Mouse (Mus musculus) forebrain, embryonic 12.5 days (tissue): ENCODE measurements around the gene Vamp8. TPM values are rescaled to one million over a fixed set of nuclear protein-coding genes. Genes with fewer than 3 reads are reported as not detected.
A peak's percentile ranks its signal among the peaks of the same experiment; 100 is the strongest.

ENCODE experiments used
- ATAC-seq: fragments of 200-750 bp; cut with Nextera tagmentation; 2 replicates; pipeline ENCODE4 v1.8.0; 2017; ENCODE audit warnings: moderate TSS enrichment; ENCODE audit not compliant: low FRiP score
- H3K27ac ChIP-seq: fragments of 300-500 bp; sonication (generic); 2 replicates; pipeline ENCODE4 v1.5.1; 2016; ENCODE audit warnings: mild to moderate bottlenecking
- H3K27me3 ChIP-seq: fragments of 300-500 bp; sonication (generic); 2 replicates; pipeline ENCODE4 v1.6.1; 2016; ENCODE audit warnings: mild to moderate bottlenecking
- H3K36me3 ChIP-seq: fragments of 300-500 bp; sonication (generic); replicated peaks from 2 replicates; pipeline ENCODE4 v1.6.1; 2016; ENCODE audit warnings: mild to moderate bottlenecking
- H3K4me1 ChIP-seq: fragments of 300-500 bp; sonication (generic); 2 replicates; pipeline ENCODE4 v1.6.1; 2016
- H3K4me2 ChIP-seq: fragments of 300-500 bp; sonication (generic); 2 replicates; pipeline ENCODE4 v1.6.1; 2016; ENCODE audit warnings: mild to moderate bottlenecking, moderate library complexity
- H3K4me3 ChIP-seq: fragments of 300-500 bp; sonication (generic); replicated peaks from 2 replicates; pipeline ENCODE4 v1.5.1; 2016; ENCODE audit warnings: mild to moderate bottlenecking
- H3K9ac ChIP-seq: fragments of 300-500 bp; sonication (generic); 2 replicates; pipeline ENCODE4 v1.6.1; 2016; ENCODE audit warnings: mild to moderate bottlenecking
- H3K9me3 ChIP-seq: fragments of 300-500 bp; sonication (generic); 2 replicates; pipeline ENCODE4 v1.6.1; 2016
- WGBS: fragments of 180-500 bp; shearing (Covaris S2); methylation state at CpG from one replicate; pipeline ENCODE4 v1.1.7; 2016; 5-methylcytosine and 5-hydroxymethylcytosine counted together
- polyA plus RNA-seq: library from polyadenylated mRNA; unstranded; fragments of >200 nt; fragmentation: Nextera tagmentation; extraction: Ambion mirVana; gene quantifications from 2 replicates; pipeline ENCODE4 v1.2.1, GENCODE M21; 2016

The Vamp8 gene
- polyA plus RNA-seq, 1 experiment from 2014 or later = 26.0 TPM

DNA sequence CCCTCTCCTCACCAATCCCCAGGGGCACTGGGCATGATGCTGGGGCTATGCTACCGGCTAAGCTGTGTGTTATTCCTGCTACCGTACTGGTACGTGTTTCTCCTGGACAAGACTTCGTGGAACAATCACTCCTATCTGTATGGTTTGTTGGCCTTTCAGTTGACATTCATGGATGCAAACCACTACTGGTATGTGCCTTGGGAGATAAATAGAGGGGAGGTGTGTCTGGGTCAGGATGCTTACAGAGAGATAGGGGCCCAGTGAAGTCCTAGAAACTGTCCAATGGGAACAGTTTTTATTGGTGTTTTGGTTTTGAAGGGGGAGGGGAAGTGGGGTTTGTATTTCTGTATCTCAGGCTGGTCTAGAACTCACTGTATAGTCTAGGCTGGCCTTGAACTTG lies 27.8 kb upstream of the Vamp8 start:
- no peaks in the 10 kb centered on the region for H3K27me3 ChIP-seq
- no peaks in the 10 kb centered on the region for H3K9me3 ChIP-seq
- H3K36me3 ChIP-seq = peaks cover 33% of the 10 kb centered on the region
- ATAC-seq = no peak
- no peak overlapping the region for H3K9ac ChIP-seq
- H3K27ac ChIP-seq = no peak overlapping the region
- 94% methylated on average over 4 of the region's 4 CpGs for WGBS
- no peak overlapping the region for H3K4me2 ChIP-seq
- peaks cover 18% of the 10 kb centered on the region for H3K4me1 ChIP-seq
- no peak overlapping the region for H3K4me3 ChIP-seq

DNA sequence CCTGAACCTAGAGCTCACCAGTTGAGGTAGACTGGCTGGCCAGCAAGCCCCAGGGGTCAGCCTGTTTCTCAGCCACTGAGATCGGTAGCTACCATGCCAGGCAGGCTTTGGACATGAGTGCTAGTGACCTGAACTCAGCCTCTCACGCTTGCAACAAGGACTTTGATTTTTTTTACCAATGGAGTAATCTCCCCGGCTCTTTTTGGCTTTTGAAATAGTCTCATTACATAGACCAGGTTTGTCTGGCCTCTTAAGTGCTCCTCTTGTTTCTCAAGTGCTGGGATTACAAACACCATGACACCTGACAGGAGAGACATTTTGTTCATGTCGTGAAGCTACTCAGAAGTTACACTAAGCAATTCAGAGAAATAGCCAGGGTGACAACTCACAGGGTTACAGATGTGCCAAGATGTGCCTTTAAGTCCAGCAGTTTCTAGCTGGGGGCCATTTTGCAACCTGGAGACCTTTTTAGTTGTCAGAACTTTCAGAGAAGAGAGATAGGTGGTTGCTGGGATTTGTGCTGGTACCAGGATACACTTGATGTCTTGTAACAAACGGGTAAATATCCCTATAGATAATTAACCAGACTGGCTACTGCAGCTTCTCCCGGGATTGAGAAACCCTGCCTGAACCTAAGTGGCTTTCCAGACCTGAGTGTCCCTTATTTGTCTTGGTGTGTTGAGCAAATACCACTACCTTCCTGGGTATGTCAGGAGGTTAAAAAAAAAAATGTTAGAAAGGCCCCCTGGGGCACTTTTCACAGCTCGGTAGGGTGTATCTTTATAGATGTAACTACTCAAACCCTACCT lies 25.7 kb upstream of the Vamp8 start:
- WGBS = 89% methylated on average over 7 of the region's 7 CpGs

DNA sequence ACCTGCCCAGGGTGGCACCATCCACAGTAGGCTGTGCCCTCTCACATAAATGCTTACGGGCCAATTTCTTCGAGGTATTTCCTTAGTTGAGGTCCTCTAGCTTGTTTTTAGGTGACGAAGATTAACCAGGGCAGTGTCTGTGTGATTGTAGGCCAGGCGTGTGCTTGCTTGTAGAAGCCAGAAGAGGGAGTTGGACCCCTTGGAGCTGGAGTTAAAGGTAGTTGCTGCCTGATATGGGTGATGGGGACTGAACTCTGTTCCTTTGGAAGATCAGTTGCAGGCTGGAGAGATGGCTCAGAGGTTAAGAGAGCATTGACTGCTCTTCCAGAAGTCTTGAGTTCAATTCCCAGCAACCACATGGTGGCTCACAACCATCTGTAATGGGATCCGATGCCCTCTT lies 24.7 kb upstream of the Vamp8 start:
- Histone ChIP-seq H3K36me3 (peaks cover 21% of the 10 kb centered on the region), H3K4me3 (peak overlapping the region; percentile 78), H3K9me3 (no peaks in the 10 kb centered on the region), H3K4me1 (peaks cover 18% of the 10 kb centered on the region), H3K9ac (peak overlapping the region; percentile 83; the same call in 1 of the 2 replicates), H3K27me3 (0 out of 2 replicates have a peak, but pooled peaks cover 4% of the 10 kb centered on the region), H3K27ac (no peak overlapping the region), H3K4me2 (peak overlapping the region; percentile 81)
- no peak for ATAC-seq
- 82% methylated on average over 5 of the region's 5 CpGs for WGBS

More for the DNA sequence above, 25.7 kb upstream of the Vamp8 start:
- H3K27me3 ChIP-seq = no peaks in the 10 kb centered on the region
- no peak overlapping the region for H3K9ac ChIP-seq
- H3K4me3 ChIP-seq = no peak overlapping the region
- H3K4me2 ChIP-seq = no peak overlapping the region
- no peak overlapping the region for H3K27ac ChIP-seq
- peaks cover 21% of the 10 kb centered on the region for H3K36me3 ChIP-seq
- H3K4me1 ChIP-seq = peaks cover 18% of the 10 kb centered on the region
- ATAC-seq = no peak
- H3K9me3 ChIP-seq = no peaks in the 10 kb centered on the region

DNA sequence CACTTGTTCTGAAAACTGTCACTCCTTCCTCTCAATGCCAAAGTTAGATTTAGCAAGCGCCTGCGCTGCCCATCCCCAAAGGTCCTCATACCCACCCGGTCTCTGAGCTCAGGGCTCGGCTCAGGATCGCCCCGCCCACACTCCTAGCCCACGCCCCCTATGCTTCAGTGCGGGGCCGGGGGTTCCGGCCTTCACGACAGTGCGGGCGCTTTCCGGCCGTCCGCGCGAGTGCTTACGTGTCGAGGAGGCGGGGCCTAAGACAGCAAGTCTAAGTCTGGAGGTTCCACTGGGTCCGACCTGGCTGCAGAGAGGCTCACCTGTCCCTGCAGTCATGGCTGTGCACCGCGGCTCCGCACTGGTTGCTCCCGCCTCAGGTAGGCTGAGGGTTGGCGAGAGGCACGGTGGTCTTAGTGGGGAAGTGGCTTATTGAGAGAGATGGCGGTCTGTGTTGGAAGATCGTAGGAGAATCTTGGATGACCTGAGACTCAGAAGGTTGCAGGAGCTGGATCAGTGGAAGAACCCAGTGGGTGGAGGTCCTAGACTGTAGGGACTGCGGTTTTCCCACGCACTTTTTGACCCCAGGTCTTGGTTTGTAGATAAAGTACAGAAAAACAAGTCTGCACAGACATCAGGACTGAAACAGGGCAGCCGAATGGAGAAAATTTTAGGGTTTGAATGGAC lies 23.7 kb upstream of the Vamp8 start, which contains the start of gene Ggcx:
TSS of gene Ggcx (plus strand) at position 233 of the 681 bp plus-strand sequence.
- H3K4me1 ChIP-seq = peaks cover 18% of the 10 kb centered on the region
- 0 out of 2 replicates have a peak, but pooled peaks cover 4% of the 10 kb centered on the region for H3K27me3 ChIP-seq
- H3K36me3 ChIP-seq = peaks cover 16% of the 10 kb centered on the region
- H3K4me3 ChIP-seq = peak within 1 kb of the TSS; percentile 78
- 2% methylated on average over 33 of the region's 33 CpGs for WGBS
- peak; percentile 97 for ATAC-seq
- H3K27ac ChIP-seq = no peak within 1 kb of the TSS
- H3K9me3 ChIP-seq = no peaks in the 10 kb centered on the region
- peak within 1 kb of the TSS; percentile 83 for H3K9ac ChIP-seq
- peak within 1 kb of the TSS; percentile 81 for H3K4me2 ChIP-seq

DNA sequence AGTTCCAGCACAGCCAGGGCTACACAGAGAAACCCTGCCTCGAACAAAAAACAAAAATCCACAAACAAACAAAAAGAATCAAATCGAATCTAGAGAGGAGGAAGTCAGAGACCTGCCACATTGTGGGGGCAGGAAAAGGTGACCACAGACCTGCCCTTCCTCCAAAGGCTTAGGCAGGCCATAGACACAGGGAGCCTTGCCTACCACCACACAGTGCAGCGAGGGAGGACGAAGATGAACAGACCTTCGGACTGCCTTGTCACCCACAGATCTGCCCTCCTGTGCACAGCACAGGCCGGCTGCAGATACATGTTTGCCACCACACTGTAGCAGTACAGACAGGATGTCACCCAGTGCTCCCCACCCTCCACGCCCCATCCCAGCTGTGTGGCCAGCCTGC lies 20.0 kb upstream of the Vamp8 start:
- no peaks in the 10 kb centered on the region for H3K36me3 ChIP-seq
- peaks cover 13% of the 10 kb centered on the region for H3K4me1 ChIP-seq
- no peak overlapping the region for H3K9ac ChIP-seq
- H3K9me3 ChIP-seq = no peaks in the 10 kb centered on the region
- H3K27ac ChIP-seq = no peak overlapping the region
- no peak for ATAC-seq
- H3K4me3 ChIP-seq = no peak overlapping the region
- 89% methylated on average over 7 of the region's 7 CpGs for WGBS
- H3K4me2 ChIP-seq = no peak overlapping the region
- H3K27me3 ChIP-seq = 0 out of 2 replicates have a peak, but pooled peaks cover 4% of the 10 kb centered on the region

DNA sequence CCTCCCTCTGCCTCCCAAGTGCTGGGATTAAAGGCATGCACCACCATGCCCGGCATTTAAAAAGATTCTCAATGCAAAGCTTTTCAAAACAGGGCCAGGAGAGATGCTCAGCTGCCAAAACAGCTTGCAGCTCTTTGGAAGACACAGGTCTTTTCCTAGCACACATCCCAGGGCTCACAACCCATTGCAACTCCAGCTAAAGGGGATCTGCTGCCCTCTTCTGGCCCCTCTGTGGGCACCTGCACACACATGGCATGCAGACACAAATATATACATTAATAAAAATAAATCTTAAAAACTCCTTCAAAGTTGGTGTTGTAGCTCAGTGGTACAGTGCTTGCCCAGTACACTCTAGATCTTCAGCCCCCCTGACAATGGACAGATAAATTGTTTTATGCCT lies 19.5 kb upstream of the Vamp8 start:
- no peak for ATAC-seq
- Histone ChIP-seq H3K27ac (no peak overlapping the region), H3K27me3 (0 out of 2 replicates have a peak, but pooled peaks cover 4% of the 10 kb centered on the region), H3K9me3 (no peaks in the 10 kb centered on the region), H3K9ac (no peak overlapping the region), H3K4me2 (no peak overlapping the region), H3K4me1 (peaks cover 10% of the 10 kb centered on the region), H3K36me3 (no peaks in the 10 kb centered on the region), H3K4me3 (no peak overlapping the region)
- WGBS = 35% methylated on average over 1 of the region's 1 CpGs

DNA sequence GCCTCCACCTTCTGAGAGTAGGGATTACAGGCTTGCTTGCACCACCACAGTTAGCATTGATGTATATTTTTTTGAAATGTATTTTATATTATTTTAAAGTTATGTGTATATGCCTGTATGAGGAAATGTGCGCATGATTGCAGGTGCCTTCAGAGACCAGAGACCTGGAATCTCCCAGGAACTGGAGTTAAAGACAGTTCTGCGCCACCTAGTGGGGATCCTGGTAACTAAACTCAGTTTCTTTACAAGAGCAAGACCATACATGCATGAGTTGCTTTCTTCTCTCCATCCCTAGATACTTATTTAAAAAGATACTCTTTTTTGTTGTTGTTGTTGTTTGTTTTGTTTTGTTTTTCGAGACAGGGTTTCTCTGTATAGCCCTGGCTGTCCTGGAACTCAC lies 19.1 kb upstream of the Vamp8 start:
- no peak for ATAC-seq
- no peaks in the 10 kb centered on the region for H3K36me3 ChIP-seq

DNA sequence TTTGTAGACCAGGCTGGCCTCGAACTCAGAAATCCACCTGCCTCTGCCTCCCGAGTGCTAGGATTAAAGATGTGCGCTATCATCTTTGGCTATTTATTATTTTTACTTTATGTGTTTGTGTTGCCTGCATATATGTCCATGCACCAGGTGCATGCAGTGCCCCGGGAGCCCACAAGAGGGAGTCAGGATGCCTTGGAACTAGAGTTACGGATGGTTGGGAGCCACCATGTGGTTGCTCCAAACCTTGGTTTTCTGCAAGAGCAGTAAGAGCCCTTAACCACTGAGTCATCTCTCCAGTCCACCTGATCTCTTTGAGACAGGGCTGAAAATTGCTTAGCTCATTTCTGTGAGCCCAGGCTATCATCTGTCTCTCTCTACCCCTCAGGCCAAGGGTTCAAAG lies 16.6 kb upstream of the Vamp8 start:
- H3K4me1 ChIP-seq = no peaks in the 10 kb centered on the region
- no peaks in the 10 kb centered on the region for H3K9me3 ChIP-seq
- 0 out of 2 replicates have a peak, but pooled peaks cover 4% of the 10 kb centered on the region for H3K27me3 ChIP-seq
- no peak overlapping the region for H3K9ac ChIP-seq
- H3K36me3 ChIP-seq = no peaks in the 10 kb centered on the region
- peak; percentile 46; the same call in 1 of the 2 replicates for ATAC-seq
- H3K4me2 ChIP-seq = no peak overlapping the region
- H3K4me3 ChIP-seq = no peak overlapping the region
- WGBS = 3% methylated on average over 5 of the region's 5 CpGs
- H3K27ac ChIP-seq = no peak overlapping the region

More for the DNA sequence above, 19.1 kb upstream of the Vamp8 start:
- Histone ChIP-seq H3K9me3 (no peaks in the 10 kb centered on the region), H3K4me2 (no peak overlapping the region), H3K4me3 (no peak overlapping the region), H3K9ac (no peak overlapping the region), H3K27ac (no peak overlapping the region), H3K27me3 (0 out of 2 replicates have a peak, but pooled peaks cover 4% of the 10 kb centered on the region), H3K4me1 (peaks cover 6% of the 10 kb centered on the region)
- 19% methylated on average over 3 of the region's 3 CpGs for WGBS

DNA sequence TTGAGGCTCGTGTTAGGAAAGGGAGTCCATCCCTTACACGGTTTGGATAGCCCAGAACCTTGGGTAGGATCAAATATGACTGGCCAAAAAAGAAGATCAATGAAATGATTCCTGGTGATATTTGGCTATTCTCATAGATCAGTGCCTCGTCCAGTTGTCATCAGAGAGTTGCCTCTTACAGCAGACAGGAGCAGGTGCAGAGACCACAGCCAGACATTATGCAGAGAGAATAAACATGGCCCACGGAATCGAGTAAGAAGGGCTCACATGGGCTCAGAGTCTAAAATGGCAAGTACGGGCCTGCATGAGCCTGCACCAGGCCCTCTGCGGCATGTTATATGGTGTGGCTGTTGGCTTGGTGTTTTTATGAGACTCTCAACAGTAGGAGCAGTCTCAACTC lies 14.9 kb upstream of the Vamp8 start:
- no peak overlapping the region for H3K27ac ChIP-seq
- no peak overlapping the region for H3K4me2 ChIP-seq
- H3K9me3 ChIP-seq = no peaks in the 10 kb centered on the region
- no peak for ATAC-seq
- no peaks in the 10 kb centered on the region for H3K27me3 ChIP-seq
- H3K4me3 ChIP-seq = no peak overlapping the region
- H3K4me1 ChIP-seq = no peaks in the 10 kb centered on the region
- H3K36me3 ChIP-seq = no peaks in the 10 kb centered on the region
- H3K9ac ChIP-seq = no peak overlapping the region
- 84% methylated on average over 7 of the region's 7 CpGs for WGBS

DNA sequence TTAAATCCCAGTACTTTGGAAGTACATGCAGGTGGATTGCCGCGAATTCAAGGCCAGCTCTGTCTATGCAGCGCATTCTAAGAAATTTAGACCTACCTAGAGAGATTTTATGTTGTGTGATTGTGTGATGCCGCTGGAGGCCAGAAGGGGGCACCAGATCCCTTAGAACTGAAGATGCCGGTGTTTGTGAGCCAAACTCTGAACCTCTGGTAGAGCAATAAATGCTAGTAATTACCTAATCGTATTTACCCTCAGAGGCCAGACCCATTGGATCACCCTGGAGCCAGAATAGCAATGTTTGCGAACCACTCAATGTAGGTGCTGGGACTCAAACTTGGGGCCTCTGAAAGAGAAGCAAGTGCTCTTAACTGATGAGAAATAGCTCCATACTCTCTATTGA lies 11.4 kb upstream of the Vamp8 start:
- H3K4me1 ChIP-seq = no peaks in the 10 kb centered on the region
- no peak overlapping the region for H3K9ac ChIP-seq
- ATAC-seq = no peak
- 23% methylated on average over 7 of the region's 7 CpGs for WGBS
- H3K27me3 ChIP-seq = no peaks in the 10 kb centered on the region
- H3K4me2 ChIP-seq = no peak overlapping the region
- no peaks in the 10 kb centered on the region for H3K36me3 ChIP-seq
- H3K27ac ChIP-seq = no peak overlapping the region
- H3K9me3 ChIP-seq = no peaks in the 10 kb centered on the region
- no peak overlapping the region for H3K4me3 ChIP-seq

DNA sequence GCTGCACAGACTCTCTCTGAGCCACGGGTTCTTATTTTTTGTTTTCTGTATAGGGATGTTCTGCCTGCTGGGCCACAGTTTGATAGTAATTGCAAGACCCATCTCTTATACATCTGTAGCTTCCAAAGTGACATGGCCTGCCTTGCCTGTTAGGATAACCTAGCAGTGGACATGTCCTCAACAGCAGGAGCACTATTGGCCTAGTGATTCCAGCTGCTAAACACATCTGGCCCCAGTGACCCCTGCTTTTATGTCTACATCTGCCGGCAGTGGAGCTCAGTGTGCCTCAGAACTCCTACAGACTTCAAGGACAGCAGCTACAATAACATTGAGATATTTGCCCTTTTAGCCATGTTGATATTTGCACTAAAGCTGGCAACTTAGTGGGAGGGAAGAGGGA lies 9.5 kb upstream of the Vamp8 start:
- Histone ChIP-seq H3K27me3 (no peaks in the 10 kb centered on the region), H3K9me3 (no peaks in the 10 kb centered on the region), H3K4me1 (no peaks in the 10 kb centered on the region), H3K27ac (no peak overlapping the region), H3K4me2 (no peak overlapping the region), H3K36me3 (no peaks in the 10 kb centered on the region), H3K9ac (no peak overlapping the region), H3K4me3 (no peak overlapping the region)
- WGBS = 68% methylated on average over 2 of the region's 2 CpGs
- no peak for ATAC-seq

DNA sequence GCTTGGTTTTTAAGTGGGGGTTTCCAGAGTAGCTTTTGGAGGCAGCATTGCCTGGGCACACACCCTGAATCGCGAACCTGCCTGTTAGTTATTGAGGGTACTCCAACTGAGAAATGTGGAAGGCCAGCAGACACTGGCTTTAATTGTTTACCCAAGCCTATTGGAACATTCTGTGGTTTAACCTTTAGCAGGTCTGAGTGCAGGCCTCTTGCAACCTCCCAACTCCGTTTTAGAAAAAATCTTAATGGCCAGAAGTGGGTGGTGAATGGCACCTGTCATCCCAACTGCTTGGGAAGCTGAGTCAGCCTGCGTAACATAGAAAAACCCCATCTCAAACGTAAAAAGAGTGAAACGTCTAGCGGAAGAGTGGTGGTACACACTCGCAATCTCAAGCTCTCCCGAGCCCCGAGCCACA lies 6.3 kb upstream of the Vamp8 start:
- no peak overlapping the region for H3K4me3 ChIP-seq
- H3K4me2 ChIP-seq = no peak overlapping the region
- no peaks in the 10 kb centered on the region for H3K4me1 ChIP-seq
- 83% methylated on average over 10 of the region's 10 CpGs for WGBS
- no peak overlapping the region for H3K9ac ChIP-seq
- no peaks in the 10 kb centered on the region for H3K36me3 ChIP-seq
- no peak for ATAC-seq
- H3K9me3 ChIP-seq = no peaks in the 10 kb centered on the region
- no peaks in the 10 kb centered on the region for H3K27me3 ChIP-seq
- no peak overlapping the region for H3K27ac ChIP-seq
